Mouse (Mus musculus) ES-Bruce4 (cell line): ENCODE measurements around the gene Cdkal1.

Source experiments
- CTCF ChIP-seq: IDR thresholded peaks from one replicate; pipeline ENCODE4 v1.8.1; 2011; ENCODE audit warnings: low read depth, low read length
- EP300 ChIP-seq: IDR thresholded peaks from 2 replicates; pipeline ENCODE4 v1.6.1; 2011; ENCODE audit warnings: low read depth, low read length; ENCODE audit not compliant: insufficient read depth
- POLR2A ChIP-seq: IDR thresholded peaks from one replicate; pipeline ENCODE4 v1.8.1; 2011; ENCODE audit warnings: low read length; ENCODE audit not compliant: insufficient read depth

GRCm38 (mm10) chr13:29407619-29408018, 447.9 kb downstream of the Cdkal1 start:
- no peak for TF ChIP-seq POLR2A
- no peak for TF ChIP-seq CTCF
- TF ChIP-seq EP300: no peak
